Mouse (Mus musculus) megakaryocyte, adult 5-6 weeks (primary cell): ENCODE measurements around the gene Wasf1. TPM values are rescaled to one million over a fixed set of nuclear protein-coding genes. Genes with fewer than 3 reads are reported as not detected.

Source experiments
- ATAC-seq: 2 replicates; pipeline ENCODE4 v1.8.0; 2016; ENCODE audit warnings: mild to moderate bottlenecking, inconsistent platforms; ENCODE audit not compliant: poor library complexity, severe bottlenecking
- total RNA-seq, 2 experiments: library from RNA; stranded (forward) in 1 of 2; stranded (reverse) in 1 of 2; fragments of 153-499, 151-499 nt in 1 of 2; fragments of 221-1000, 200-1000 nt in 1 of 2; gene quantifications; 2 replicates each; pipeline versions ENCODE4 v1.2.3 to v1.2.4; 2015 to 2017

Gene Wasf1
- total RNA-seq, 2 experiments from 2014 or later: not detected

DNA sequence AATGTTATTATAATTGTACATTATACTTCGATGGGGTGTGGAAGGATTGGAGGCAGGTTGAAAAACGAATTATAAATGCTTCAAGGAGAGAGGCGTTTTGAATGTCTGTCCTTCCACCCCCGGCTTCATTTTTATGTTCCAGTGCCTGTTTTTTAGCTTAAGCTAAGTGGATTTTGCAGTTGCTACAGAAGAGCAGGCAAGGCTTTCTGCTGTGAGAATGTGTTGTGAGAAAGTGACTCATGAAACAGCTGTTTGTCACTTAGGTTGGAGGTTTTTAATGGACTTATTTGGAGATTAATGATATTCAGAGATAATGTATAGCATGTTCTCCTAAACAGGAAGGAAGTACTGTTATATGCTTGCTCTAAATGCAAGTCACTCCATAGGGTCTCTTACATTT lies 5.9 kb downstream of the Wasf1 start:
- ATAC-seq: no peak

DNA sequence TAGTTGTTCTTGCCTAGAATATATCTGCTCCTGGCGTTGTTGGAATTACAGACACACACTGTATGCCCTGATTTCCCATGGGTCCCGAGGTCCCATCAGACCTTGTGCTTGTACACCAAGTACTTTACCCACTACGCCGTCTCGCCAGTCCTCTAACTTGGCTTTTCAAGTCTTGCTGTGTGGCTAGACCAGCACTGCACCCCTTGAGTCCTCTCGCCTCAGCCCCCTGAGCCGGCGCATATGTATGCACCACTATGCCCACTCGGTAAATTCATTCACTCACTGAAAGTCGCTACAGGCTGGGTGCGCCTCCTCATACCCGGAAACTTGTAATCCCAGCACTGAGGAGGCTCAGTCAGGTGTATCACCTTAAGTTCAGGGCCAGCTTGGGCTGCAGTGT lies 12.5 kb downstream of the Wasf1 start:
- no peak for ATAC-seq

DNA sequence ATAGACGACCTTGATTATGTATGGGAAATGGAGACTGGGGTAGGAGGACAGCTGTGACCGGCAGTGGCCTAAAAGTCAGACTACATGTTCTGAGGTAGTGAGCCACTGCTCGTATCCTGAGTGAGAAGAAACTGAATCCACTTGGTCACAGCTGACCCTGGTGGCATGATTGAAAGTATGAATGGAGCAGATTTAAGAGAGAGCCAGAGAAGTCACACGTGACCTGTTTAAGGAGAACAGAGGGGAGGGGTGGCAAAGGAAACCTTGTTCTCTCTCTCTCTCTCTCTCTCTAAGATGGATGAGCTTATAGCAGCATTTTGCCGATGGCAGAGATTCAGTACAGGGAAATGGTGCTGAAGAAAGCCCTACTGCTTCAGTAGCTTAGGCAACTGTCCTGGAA lies 13.4 kb downstream of the Wasf1 start:
- no peak for ATAC-seq

DNA sequence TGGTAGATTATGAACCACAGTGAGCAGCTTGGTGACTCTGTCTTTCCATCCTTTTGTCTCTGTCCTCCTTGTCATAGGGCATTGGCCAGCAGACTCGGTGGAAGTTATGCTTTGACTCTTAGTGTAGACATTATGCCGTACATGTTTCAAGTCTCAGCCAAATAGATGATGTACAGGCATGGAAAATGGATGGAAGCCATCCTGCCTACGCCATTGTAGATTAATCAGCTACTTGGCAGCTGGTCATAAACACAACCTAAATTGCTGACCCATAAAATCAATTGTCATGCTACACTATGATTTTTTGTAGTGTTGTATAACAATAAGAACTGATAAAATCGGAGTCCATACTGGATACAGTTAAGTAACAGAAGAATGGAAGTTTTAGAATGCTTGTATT lies 18.5 kb downstream of the Wasf1 start:
- ATAC-seq: no peak

DNA sequence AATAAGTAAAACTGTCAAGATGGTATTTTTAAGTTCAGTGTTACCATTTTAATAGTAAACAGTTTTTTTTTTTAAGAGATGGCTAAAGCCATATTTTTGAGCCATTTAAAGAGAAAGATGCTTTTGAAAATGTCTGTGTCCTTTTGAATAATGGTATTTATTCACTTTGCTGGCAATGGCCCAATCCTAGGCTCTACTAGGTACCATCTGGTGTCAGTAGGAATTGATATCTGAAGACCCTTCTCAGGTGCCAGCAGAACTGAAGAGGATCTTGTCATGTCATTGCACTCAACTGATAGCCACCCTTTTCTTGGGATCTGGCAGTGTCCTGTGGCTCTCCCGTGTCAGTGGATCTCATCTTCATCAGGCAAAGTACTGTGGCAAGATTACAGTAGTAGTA lies 22.9 kb downstream of the Wasf1 start:
- ATAC-seq: no peak

DNA sequence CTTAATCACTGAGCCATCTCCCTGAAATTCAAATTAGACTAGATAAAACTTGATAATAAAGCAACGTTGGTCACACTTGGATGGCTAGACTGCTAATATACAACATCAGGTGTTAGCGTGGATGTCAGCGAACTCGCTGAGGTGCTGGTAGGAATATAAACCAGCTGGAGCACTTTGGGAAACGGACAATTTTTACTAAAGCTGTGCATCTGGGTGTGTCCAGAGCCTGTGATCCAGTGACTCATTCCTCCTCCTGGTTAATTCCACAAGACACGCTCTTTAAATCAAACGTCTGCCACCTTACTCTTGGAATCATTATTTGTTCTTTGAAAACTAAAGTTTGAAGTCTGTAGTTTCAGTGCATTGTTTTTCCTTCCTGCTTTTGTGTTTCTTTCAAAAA lies 23.5 kb downstream of the Wasf1 start:
- ATAC-seq: no peak

DNA sequence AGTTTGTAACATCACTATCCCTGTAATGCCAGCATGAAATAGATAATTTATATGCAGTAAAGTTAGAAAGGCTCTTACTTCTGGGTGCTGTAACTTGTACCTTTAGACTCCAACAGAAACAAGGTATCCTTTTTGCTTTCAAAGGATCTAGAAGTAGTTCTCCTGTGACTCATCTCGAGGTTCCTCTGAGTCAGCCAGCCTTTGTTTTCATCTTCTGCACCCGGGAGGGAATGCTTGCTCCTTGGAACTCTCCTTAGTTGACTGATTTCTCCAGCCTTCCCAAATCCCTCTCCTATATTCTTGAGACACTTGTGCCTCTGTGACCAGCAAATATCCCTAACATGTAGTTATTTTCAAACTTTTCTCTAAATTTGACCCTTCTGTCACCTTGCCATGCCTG lies 25.3 kb downstream of the Wasf1 start:
- ATAC-seq: no peak

DNA sequence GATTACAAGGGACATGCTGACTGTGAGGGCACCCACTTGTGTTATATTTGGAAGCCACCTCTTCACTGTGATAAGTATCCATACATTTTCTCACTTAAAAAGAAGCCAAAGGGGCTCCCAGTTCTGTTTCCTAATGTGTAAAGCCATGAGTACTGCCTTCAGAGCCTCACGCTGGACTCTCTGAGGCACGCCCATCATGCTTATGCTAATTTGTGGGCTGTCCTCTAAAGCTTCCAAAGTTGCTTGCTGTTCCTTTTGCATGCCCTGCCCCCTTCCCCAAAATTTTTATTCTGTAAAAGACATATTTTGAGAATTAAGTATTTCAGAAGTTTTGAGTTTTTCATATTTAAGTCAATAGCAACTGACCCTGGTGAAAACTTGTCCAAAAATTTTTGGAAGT lies 27.5 kb downstream of the Wasf1 start:
- no peak for ATAC-seq

DNA sequence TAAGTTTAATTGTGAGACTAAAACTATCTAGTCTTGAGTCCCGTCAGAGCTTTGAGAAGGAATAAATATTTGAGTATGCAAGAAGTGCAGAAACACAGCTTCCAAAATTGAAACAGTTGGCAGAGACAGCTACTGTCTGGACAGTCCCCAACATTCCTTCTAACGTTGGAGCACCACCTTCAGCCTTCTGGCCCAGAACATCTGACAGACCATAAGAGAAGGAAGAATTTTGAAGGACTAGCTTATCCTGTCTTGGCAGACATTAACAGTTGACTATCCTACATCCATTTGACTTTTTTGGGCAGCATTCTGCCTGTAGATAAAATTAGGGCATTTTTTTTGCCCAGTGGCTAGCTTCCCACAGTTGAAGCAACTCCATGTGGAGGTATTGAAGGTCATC lies 32.0 kb downstream of the Wasf1 start:
- no peak for ATAC-seq

DNA sequence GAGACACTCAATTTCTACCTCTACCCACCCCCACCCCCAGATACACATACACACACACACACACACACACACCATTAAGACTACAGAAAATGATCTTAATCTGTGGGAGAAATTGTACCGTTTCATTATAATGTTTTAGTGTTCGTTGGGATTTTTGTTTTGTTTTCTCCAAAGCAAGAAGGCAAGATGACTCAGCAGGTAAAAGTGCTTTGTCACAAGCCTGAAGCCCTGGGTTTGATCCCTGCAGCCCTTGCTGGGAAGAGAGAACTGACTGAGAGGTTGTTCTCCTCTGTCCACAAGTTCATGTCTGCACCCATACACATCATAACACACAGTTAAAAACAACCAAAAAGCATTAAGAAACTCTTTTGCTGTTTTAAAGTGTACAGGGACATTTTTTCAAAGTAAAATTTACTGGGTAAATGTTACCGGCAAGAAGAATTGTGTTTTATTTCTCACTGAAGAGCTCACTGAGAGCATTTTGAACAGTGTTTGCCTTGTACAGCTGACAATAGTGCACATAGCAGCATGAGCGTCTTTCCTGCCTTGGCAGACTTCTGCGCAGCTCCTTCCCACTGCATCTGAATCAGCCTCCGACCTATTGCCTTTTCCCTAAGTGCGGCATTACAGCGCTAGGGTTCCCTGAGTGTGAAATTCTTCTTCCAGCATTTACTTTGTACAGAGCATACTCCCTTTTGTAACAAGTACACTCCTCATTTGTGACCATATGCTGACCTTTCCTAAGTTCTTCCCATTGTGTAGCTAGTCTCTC lies 35.6 kb downstream of the Wasf1 start:
- ATAC-seq: no peak

DNA sequence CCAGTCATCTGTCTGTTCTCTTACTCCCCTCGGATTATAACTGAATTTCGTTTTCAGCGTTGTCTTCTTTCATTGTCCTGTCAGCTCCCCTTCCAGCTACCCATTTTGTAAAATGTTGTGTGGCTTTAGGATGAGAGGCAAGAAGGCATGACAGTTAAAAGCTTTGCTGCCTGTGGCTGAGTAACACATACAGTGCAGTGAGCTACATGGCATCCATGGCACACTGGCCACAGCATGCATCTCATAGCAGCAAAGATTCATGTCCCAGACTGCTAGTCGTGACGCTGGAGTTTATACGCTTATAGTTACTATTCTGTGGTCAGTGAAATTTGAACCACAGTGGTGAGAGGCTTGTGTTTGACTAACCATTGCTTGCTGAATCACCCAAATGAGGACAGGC lies 36.2 kb downstream of the Wasf1 start:
- ATAC-seq: no peak

DNA sequence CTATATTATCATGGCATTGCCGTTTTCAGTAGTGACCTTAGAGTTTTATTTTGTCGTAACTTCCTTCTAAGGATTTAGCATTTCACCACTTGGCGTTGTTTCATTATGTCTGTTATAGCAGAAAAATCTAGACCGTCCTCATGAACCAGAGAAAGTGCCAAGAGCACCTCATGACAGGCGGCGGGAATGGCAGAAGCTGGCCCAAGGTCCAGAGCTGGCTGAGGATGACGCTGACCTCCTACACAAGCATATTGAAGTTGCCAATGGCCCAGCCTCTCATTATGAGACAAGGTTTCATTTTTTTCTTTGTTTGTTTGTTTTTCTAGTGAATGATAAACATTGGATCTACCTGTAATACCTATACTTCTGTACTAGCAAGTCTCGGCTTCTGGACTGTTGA lies 49.7 kb downstream of the Wasf1 start:
- ATAC-seq: no peak

DNA sequence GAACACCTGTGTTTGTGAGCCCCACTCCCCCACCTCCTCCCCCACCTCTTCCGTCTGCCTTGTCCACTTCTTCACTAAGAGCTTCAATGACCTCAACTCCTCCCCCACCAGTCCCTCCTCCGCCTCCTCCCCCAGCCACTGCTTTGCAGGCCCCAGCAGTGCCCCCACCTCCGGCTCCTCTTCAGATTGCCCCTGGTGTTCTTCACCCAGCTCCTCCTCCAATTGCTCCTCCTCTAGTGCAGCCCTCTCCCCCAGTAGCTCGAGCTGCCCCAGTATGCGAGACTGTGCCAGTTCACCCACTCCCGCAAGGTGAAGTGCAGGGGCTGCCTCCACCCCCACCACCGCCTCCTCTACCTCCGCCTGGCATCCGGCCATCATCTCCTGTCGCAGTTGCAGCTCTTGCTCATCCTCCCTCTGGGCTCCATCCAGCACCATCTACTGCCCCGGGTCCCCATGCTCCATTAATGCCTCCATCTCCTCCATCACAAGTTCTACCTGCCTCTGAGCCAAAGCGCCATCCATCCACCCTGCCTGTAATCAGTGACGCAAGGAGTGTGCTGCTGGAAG lies 53.0 kb downstream of the Wasf1 start:
- ATAC-seq: no peak

DNA sequence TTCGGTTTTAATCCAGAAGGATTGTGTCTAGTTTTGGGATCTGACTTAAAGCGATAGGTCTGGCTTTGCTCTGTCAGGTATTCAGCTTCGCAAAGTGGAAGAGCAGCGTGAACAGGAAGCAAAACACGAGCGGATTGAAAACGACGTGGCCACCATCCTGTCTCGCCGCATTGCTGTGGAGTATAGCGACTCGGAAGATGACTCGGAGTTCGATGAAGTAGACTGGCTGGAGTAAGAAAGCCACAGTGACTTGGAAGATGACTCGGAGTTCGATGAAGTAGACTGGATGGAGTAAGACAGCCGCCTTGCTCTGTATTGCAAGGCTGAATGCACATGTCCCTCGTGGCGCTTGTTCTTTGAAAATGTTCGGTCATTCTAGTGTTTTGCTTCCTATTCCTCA lies 54.3 kb downstream of the Wasf1 start:
- ATAC-seq: no peak

DNA sequence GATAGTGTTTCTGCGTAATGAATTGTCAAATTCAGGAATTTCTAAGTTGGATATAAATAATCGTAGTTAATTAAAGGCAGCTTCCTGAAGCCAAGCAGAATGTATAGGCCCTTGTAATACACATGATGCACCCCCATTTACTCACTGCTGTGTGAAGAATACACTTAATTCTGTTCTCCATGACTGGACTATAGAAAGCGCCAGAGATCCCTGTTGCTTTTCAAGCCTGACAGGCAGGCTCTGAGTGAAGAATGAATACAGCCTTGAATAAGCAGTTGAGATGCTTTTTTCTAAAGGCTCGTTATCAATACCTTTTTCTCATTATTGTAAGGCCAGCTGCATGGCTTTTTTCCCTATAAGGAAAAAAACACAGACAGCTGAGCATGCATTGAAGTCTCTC lies 59.4 kb downstream of the Wasf1 start:
- no peak for ATAC-seq

DNA sequence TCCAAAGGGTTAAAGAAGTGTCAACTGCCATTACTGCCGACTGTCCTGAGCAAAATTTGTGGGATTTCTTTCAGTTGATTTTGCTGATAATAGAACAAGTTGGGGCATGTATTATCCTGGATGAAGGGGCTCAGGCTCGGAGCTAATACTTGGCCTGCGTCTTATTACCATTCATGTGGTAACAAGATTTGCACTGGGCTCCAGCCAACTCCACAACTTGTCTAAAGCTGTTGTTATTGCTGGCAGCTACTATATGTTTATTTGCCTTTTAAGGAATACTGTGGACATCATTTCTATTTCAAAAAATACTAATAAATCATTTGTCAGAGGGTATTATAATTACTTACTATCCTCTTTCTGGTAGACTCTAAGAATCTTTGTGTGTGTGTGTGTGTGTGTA lies 66.9 kb downstream of the Wasf1 start:
- ATAC-seq: no peak

DNA sequence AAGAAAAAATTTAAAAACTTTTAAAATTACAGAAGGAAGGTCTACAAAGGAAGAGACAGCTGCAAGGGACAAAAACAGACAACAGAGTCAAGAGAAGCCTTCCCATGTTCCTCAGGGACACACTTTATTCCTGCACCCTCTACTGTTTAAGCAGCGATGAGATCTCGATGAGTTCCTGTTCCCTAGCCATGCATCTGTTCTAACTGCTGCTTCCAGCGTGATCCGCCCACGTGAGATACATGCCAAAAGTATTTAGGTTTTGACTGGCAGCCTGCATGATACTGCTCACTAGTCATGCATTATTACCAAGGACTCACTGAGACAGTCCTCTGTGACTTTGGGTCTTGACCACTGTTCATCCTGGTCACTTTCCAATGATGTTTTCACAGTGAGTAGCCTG lies 72.9 kb downstream of the Wasf1 start:
- ATAC-seq: no peak

DNA sequence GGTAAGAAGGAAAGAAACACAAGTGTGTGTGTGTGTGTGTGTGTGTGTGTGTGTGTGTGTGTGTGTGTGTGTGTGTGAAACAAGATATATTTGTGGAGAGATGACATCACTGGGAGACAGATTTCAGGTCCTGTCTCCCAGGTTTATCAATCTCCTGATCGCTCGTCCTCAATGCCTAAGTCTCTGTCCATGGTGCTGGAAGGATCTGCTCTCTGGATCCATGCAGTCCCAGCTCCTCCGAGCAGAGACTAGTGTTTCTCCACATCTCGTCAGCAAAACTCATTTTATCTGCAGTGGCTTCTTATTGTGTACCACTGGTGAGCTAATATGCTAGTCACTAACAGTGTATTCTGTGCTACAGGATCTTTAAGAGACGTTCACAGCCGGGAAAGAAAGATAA lies 78.1 kb downstream of the Wasf1 start:
- ATAC-seq: no peak

DNA sequence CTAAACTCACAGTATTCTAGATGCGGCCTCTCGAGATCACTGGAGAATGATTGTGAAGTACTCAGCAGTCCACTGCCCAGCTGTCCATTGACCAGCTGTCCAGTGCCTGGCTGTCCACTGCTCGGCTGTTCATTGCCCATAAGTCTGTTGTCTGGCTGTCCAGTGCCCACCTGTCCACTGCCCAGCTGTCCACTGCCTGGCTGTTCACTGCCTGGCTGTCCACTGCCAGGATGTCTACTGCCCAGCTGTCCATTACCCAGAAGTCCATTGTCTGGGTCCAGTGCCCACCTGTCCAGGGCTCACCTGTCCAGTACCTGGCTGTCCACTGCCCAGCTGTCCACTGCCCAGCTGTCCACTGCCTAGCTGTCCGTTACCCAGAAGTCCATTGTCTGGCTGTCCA lies 78.7 kb downstream of the Wasf1 start:
- no peak for ATAC-seq

DNA sequence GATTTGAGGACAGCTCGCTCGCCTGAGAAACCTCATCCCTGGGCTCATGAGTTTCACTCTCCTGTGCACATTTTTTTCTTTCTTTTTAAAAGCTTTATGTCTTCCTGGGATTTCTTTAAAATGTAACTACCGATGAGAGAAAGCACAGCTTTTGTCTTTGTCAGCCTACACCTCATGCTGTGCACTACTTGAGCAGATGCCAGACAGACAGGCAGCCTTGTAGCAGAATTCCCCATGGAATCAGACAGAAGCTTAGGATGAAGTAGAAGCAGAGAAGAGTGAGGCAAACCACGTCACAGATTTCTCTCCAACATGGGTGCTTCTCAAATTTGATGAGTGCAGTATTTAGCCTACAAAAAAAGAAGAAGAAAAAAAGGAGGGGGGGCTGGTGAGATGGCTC lies 81.3 kb downstream of the Wasf1 start:
- ATAC-seq: no peak

DNA sequence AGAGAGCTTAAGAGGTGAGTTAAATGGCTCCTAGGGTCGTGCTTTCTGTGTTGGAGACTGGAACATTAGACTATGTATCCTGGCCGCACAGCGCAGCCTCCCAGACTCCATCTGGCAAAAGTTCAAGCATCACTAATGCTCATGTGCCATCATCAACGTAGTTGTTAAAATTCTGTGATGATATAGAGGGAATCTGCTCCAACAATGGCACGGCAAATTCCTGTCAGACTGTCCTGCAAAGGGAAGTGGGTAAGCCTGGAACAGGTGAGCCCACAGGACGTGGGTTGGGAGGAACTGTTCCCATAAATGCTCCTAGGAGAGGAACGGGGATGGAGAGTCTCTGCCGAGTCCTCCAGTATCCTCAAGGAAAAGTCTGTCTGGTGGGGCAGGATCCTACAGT lies 85.3 kb downstream of the Wasf1 start:
- ATAC-seq: no peak

DNA sequence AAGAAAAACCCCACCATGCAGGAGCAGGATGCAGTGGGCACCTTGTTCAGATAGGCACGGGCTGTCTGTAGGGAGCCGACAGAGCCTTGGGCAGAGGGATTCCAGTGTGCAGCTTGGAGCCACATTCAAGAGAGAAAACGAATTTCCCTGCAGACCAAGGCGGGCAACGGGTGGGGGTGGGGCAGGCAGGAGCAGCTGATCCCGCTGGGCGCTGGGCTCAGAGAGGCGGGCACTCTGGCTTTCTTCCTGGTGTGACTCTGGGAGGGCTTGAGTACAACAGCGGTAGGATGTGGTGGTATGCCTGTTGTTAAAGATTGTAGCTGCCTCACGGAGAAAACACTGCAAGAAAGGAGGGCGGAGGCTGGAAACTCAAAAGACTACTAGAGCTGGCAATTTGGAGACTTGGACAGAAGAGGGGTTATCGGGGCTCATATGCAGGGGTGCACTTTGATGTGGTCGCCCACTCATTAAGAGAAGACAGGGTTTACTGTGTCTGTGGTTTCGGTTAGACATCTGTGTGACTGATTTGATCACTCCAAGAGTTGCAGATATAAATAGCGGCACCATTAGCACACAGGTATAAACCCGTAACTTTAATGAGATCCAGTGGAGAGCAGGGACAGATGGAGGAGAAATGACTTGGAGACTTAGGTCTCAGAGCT lies 86.2 kb downstream of the Wasf1 start:
- no peak for ATAC-seq
